Mouse (Mus musculus) limb, embryonic 14.5 days (tissue): ENCODE data around the gene Vmn1r42. TPM values are rescaled to one million over a fixed set of nuclear protein-coding genes. Genes with fewer than 3 reads are reported as not detected.

Experiments used
- ATAC-seq: fragments of 200-750 bp; cut with Nextera tagmentation; 2 replicates; pipeline ENCODE4 v1.8.0; 2017; ENCODE audit warnings: low read depth, moderate number of reproducible peaks, moderate TSS enrichment; ENCODE audit not compliant: low FRiP score
- DNase-seq: peaks from one replicate; pipeline ENCODE4 v3.0.0-alpha.2; 2015; ENCODE audit warnings: low spot score
- H3K27ac ChIP-seq: fragments of 300-500 bp; sonication (generic); replicated peaks from 2 replicates; pipeline ENCODE4 v1.5.1; 2014; ENCODE audit warnings: low read depth, mild to moderate bottlenecking, low read length, moderate library complexity, mixed read lengths
- H3K27me3 ChIP-seq: fragments of 300-500 bp; sonication (generic); 2 replicates; pipeline ENCODE4 v1.6.1; 2014; ENCODE audit warnings: low read length, mixed read lengths; ENCODE audit not compliant: control insufficient read depth, insufficient read depth
- H3K36me3 ChIP-seq: fragments of 300-500 bp; sonication (generic); 2 replicates; pipeline ENCODE4 v1.6.1; 2014; ENCODE audit warnings: mild to moderate bottlenecking, low read length, moderate library complexity, mixed read lengths; ENCODE audit not compliant: control insufficient read depth, insufficient read depth
- H3K4me1 ChIP-seq: fragments of 300-500 bp; sonication (generic); 2 replicates; pipeline ENCODE4 v1.6.1; 2014; ENCODE audit warnings: antibody characterized with exemption, low read length, mixed read lengths; ENCODE audit not compliant: control insufficient read depth, insufficient read depth
- H3K4me2 ChIP-seq: fragments of 300-500 bp; sonication (generic); replicated peaks from 2 replicates; pipeline ENCODE4 v1.6.1; 2014; ENCODE audit warnings: low read depth, mild to moderate bottlenecking, low read length, moderate library complexity; ENCODE audit not compliant: severe bottlenecking
- H3K4me3 ChIP-seq: fragments of 300-500 bp; sonication (generic); replicated peaks from 2 replicates; pipeline ENCODE4 v1.5.1; 2014; ENCODE audit warnings: low read length
- H3K9ac ChIP-seq: fragments of 300-500 bp; sonication (generic); 2 replicates; pipeline ENCODE4 v1.6.1; 2014; ENCODE audit warnings: mild to moderate bottlenecking, low read depth, low read length, moderate library complexity; ENCODE audit not compliant: severe bottlenecking
- H3K9me3 ChIP-seq: fragments of 300-500 bp; sonication (generic); 2 replicates; pipeline ENCODE4 v1.6.1; 2016; ENCODE audit warnings: low read length; ENCODE audit not compliant: control insufficient read depth
- POLR2A ChIP-seq: fragments of 200-500 bp; IDR thresholded peaks from 2 replicates; pipeline ENCODE4 v1.8.0; 2012; ENCODE audit warnings: inconsistent platforms, mild to moderate bottlenecking, moderate library complexity, borderline replicate concordance; ENCODE audit not compliant: insufficient read depth, insufficient read length; ENCODE audit errors: extremely low read depth
- WGBS: fragments of 180-500 bp; shearing (Covaris S2); extraction: QIAGEN DNeasy Blood & Tissue Kit; methylation state at CpG from one replicate; pipeline ENCODE4 v1.1.7; 2014; 5-methylcytosine and 5-hydroxymethylcytosine counted together
- polyA plus RNA-seq, 2 experiments: library from polyadenylated mRNA; depleted of rRNA in 1 of 2; stranded (reverse) in 1 of 2; unstranded in 1 of 2; fragments of >200 nt; fragmentation: Nextera tagmentation in 1 of 2; extraction: Ambion mirVana in 1 of 2; gene quantifications; 2 replicates each; pipeline versions ENCODE4 v1.2.1 to v1.2.3; 2012 to 2014

Gene Vmn1r42
- polyA plus RNA-seq, 2 experiments = not detected

DNA sequence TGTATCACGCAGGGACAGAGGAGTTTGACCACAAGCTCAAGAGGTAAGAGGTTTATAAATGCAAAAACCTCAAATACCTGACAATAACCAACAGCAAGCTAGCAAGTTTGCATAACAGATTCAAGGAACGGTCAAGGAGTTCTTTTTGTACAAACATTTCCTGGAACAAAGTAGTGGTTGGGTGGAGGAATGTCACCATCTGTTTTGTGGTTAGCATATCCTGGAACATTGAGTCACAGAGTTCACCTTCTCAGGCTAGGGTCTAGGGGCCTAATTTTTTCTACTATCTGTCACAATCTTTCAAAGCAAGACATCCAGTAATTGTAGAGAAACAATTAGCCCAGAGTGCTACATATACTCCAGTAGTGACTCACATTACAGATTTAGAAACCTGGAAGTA, 8.9 kb downstream of the Vmn1r42 start:
- Histone ChIP-seq H3K9ac (no peak overlapping the region), H3K4me3 (no peak overlapping the region), H3K36me3 (no peaks in the 10 kb centered on the region), H3K27ac (no peak overlapping the region), H3K4me2 (no peak overlapping the region), H3K9me3 (peaks cover 4% of the 10 kb centered on the region; the same call in 1 of the 2 replicates), H3K4me1 (no peaks in the 10 kb centered on the region), H3K27me3 (no peaks in the 10 kb centered on the region)
- no peak for TF ChIP-seq POLR2A
- ATAC-seq = no peak
- 83% methylated on average over 2 of the region's 2 CpGs for WGBS
- DNase-seq = no peak

DNA sequence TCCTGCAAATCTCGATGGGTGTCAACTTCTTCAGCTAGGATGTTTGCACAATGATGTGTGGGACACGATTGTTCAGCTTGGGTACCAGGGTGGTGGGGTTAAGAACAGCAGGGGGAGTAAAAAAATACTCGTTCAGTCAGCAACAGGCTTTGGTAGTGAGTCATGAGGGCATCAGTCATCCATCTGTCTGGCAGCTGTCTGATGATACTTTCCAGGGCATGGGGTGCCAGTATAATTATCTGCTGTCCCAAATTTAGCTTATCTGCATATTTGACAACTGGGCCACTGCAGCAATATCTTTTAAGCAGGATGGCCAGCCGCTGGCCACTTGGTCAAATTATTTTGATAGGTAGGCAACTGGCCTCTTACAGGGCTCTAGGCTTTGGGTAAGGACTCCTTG, 12.4 kb downstream of the Vmn1r42 start:
- Histone ChIP-seq H3K36me3 (no peaks in the 10 kb centered on the region), H3K27ac (no peak overlapping the region), H3K4me3 (no peak overlapping the region), H3K27me3 (no peaks in the 10 kb centered on the region), H3K9me3 (peaks cover 4% of the 10 kb centered on the region; the same call in 1 of the 2 replicates), H3K4me1 (no peaks in the 10 kb centered on the region), H3K9ac (no peak overlapping the region), H3K4me2 (no peak overlapping the region)
- no peak for ATAC-seq
- DNase-seq = no peak
- no peak for TF ChIP-seq POLR2A
- whole genome bisulfite sequencing = 63% methylated on average over 4 of the region's 4 CpGs

DNA sequence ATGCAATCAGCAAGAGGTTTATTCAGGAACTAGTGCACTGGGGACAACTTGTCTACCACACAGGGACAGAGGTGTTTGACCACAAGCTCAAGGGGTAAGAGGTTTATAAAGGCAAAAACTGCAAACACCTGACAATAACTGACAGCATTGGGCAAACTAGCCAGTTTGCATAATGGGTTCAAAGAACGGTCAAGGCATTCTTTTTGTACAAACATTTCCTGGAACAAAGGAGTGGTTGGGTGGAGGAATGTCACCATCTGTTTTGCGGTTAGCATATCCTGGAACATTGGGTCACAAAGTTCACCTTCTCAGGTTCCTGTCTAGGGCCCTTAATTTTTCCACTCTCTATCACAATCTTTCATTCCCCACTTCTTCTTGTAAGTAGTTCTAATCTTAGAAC, 16.4 kb downstream of the Vmn1r42 start:
- no peak for TF ChIP-seq POLR2A
- no peaks in the 10 kb centered on the region for H3K36me3 ChIP-seq
- H3K9me3 ChIP-seq = peaks cover 4% of the 10 kb centered on the region; the same call in 1 of the 2 replicates
- H3K4me3 ChIP-seq = no peak overlapping the region
- WGBS = 79% methylated on average over 2 of the region's 2 CpGs
- H3K4me1 ChIP-seq = no peaks in the 10 kb centered on the region
- H3K27me3 ChIP-seq = no peaks in the 10 kb centered on the region
- DNase-seq = no peak
- H3K9ac ChIP-seq = no peak overlapping the region
- no peak for ATAC-seq
- H3K4me2 ChIP-seq = no peak overlapping the region
- no peak overlapping the region for H3K27ac ChIP-seq

DNA sequence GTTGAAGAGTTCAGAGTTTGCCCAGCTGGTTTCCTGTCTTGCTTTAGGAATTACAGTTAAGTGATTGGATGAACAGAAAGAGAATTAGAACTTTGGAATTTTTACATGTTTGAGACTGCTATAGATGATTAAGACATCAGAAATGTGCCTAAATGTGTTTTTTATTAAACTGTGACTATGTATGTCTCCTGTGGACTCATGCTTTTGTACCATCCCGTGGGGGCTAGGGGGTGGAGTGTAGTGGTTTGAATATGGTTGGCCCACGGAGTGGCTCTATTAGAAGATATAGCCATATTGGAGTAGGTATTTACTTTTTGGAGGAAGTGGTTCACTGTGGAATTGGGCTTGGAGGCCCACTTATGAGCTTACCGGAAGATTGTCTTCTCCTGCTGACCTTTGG, 18.7 kb downstream of the Vmn1r42 start:
- 75% methylated on average over 3 of the region's 3 CpGs for WGBS
- no peak overlapping the region for H3K4me2 ChIP-seq
- no peaks in the 10 kb centered on the region for H3K9me3 ChIP-seq
- H3K27me3 ChIP-seq = no peaks in the 10 kb centered on the region
- no peak for DNase-seq
- no peak for TF ChIP-seq POLR2A
- no peak for ATAC-seq
- H3K36me3 ChIP-seq = no peaks in the 10 kb centered on the region
- H3K4me3 ChIP-seq = no peak overlapping the region
- no peak overlapping the region for H3K27ac ChIP-seq
- H3K4me1 ChIP-seq = no peaks in the 10 kb centered on the region
- H3K9ac ChIP-seq = no peak overlapping the region

Other genes with a start within 250 kb of the Vmn1r42 start
- 6.7 and 6.8 TPM in 2 replicates for gene Txnrd3, start 232.4 kb downstream of the Vmn1r42 start, polyA plus RNA-seq (2012; rRNA removed)
- gene Txnrd3, start 232.4 kb downstream of the Vmn1r42 start, polyA plus RNA-seq (2014; fragmentation: Nextera tagmentation; extraction: Ambion mirVana) = 11.0 and 11.6 TPM in 2 replicates
- not detected in 2 replicates for gene Vmn1r40, start 168.9 kb downstream of the Vmn1r42 start, polyA plus RNA-seq (2012; rRNA removed)
- gene Vmn1r40, start 168.9 kb downstream of the Vmn1r42 start, polyA plus RNA-seq (2014; fragmentation: Nextera tagmentation; extraction: Ambion mirVana) = not detected in 2 replicates
- not detected in 2 replicates for gene Vmn1r41, start 135.6 kb downstream of the Vmn1r42 start, polyA plus RNA-seq (2012; rRNA removed)
- gene Vmn1r41, start 135.6 kb downstream of the Vmn1r42 start, polyA plus RNA-seq (2014; fragmentation: Nextera tagmentation; extraction: Ambion mirVana) = not detected in 2 replicates
- not detected in 2 replicates for gene Vmn1r43, start within 50 bp of the Vmn1r42 start, polyA plus RNA-seq (2012; rRNA removed)
- not detected in 2 replicates for gene Vmn1r43, start within 50 bp of the Vmn1r42 start, polyA plus RNA-seq (2014; fragmentation: Nextera tagmentation; extraction: Ambion mirVana)
- gene Vmn1r44, start 7.2 kb upstream of the Vmn1r42 start, polyA plus RNA-seq (2012; rRNA removed) = not detected in 2 replicates
- gene Vmn1r44, start 7.2 kb upstream of the Vmn1r42 start, polyA plus RNA-seq (2014; fragmentation: Nextera tagmentation; extraction: Ambion mirVana) = not detected in 2 replicates
- not detected in 2 replicates for gene Vmn1r45, start 64.2 kb upstream of the Vmn1r42 start, polyA plus RNA-seq (2012; rRNA removed)
- not detected in 2 replicates for gene Vmn1r45, start 64.2 kb upstream of the Vmn1r42 start, polyA plus RNA-seq (2014; fragmentation: Nextera tagmentation; extraction: Ambion mirVana)
- gene Vmn1r46, start 92.9 kb upstream of the Vmn1r42 start, polyA plus RNA-seq (2012; rRNA removed) = not detected in 2 replicates
- not detected in 2 replicates for gene Vmn1r46, start 92.9 kb upstream of the Vmn1r42 start, polyA plus RNA-seq (2014; fragmentation: Nextera tagmentation; extraction: Ambion mirVana)
- not detected in 2 replicates for gene Vmn1r47, start 139.7 kb upstream of the Vmn1r42 start, polyA plus RNA-seq (2012; rRNA removed)
- gene Vmn1r47, start 139.7 kb upstream of the Vmn1r42 start, polyA plus RNA-seq (2014; fragmentation: Nextera tagmentation; extraction: Ambion mirVana) = not detected in 2 replicates
- not detected in 2 replicates for gene Vmn1r48, start 160.4 kb upstream of the Vmn1r42 start, polyA plus RNA-seq (2012; rRNA removed)
- gene Vmn1r48, start 160.4 kb upstream of the Vmn1r42 start, polyA plus RNA-seq (2014; fragmentation: Nextera tagmentation; extraction: Ambion mirVana) = not detected in 2 replicates
- gene Vmn1r49, start 202.1 kb upstream of the Vmn1r42 start, polyA plus RNA-seq (2012; rRNA removed) = not detected in 2 replicates
- not detected in 2 replicates for gene Vmn1r49, start 202.1 kb upstream of the Vmn1r42 start, polyA plus RNA-seq (2014; fragmentation: Nextera tagmentation; extraction: Ambion mirVana)
- gene Vmn1r50, start 225.0 kb upstream of the Vmn1r42 start, polyA plus RNA-seq (2012; rRNA removed) = not detected in 2 replicates
- gene Vmn1r50, start 225.0 kb upstream of the Vmn1r42 start, polyA plus RNA-seq (2014; fragmentation: Nextera tagmentation; extraction: Ambion mirVana) = not detected in 2 replicates
- gene Vmn1r51, start 246.2 kb upstream of the Vmn1r42 start, polyA plus RNA-seq (2012; rRNA removed) = not detected in 2 replicates
- not detected in 2 replicates for gene Vmn1r51, start 246.2 kb upstream of the Vmn1r42 start, polyA plus RNA-seq (2014; fragmentation: Nextera tagmentation; extraction: Ambion mirVana)